Mouse (Mus musculus): Measurements from ENCODE around the gene Gm49355.

DNA sequence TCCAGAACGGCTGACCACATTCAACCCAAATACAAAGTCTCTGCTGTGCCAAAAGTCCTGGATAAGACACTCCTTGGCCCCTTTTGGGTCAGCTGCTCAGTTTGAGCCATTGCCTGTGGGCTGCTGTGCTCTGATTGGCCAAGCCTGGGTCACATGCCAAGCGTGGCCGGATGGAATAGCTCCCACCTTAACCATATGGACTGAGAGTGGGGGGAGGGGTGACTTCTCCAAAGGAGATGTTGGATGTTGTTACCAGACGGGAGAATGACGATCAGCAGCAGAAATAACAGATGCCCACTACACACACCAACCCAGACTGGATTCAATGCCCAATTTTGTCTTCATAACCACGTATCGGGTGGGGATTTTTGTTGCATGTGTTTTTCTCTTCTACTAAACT lies 51.1 kb downstream of the Gm49355 start:
- TF ChIP-seq USF2 (conservative IDR thresholded peaks at IDR 0.05; ENCODE audit: low read depth, low read length) (no peak), MAFK (IDR thresholded peaks at IDR 0.05; ENCODE audit: insufficient replicate concordance, low read length) (no peak), JUN (IDR thresholded peaks at IDR 0.05; ENCODE audit: insufficient read depth, low read depth, low read length) (no peak), CTCF (conservative IDR thresholded peaks at IDR 0.05 in 1 of 2, IDR thresholded peaks at IDR 0.05 in 1 of 2; ENCODE audit: low read depth in 2 of 2, low read length in 2 of 2) (no peak), ZNF384 (IDR thresholded peaks at IDR 0.05; ENCODE audit: low read depth, low read length) (no peak), POLR2AphosphoS2 (IDR thresholded peaks at IDR 0.05; ENCODE audit: low read depth, low read length) (no peak), BHLHE40 (IDR thresholded peaks at IDR 0.05; ENCODE audit: low read depth, low read length) (no peak), PAX5 (IDR thresholded peaks at IDR 0.05; ENCODE audit: low read length) (no peak), KAT2A (IDR thresholded peaks at IDR 0.05; ENCODE audit: insufficient replicate concordance, low read length) (no peak), USF1 (IDR thresholded peaks at IDR 0.05; ENCODE audit: low read depth, low read length) (peak; percentile 29; the same call in 1 of the 2 replicates)
